Mouse (Mus musculus) liver, adult 10 weeks (tissue): ENCODE results near the gene Flot2. TPM values are rescaled to one million over a fixed set of nuclear protein-coding genes. Genes with fewer than 3 reads are reported as not detected.

ENCODE experiments used
- polyA plus RNA-seq: library from polyadenylated mRNA; stranded (reverse); fragments of 350-450 nt; fragmentation: Illumina TruSeq; extraction: RNeasy Lipid Tissue Mini Kit (QIAGEN cat#74804); gene quantifications from one replicate; pipeline ENCODE4 v1.2.3, GENCODE M21; 2014; ENCODE audit warnings: low read depth, low replicate concordance

Gene Flot2
- 8.4 TPM for polyA plus RNA-seq

DNA sequence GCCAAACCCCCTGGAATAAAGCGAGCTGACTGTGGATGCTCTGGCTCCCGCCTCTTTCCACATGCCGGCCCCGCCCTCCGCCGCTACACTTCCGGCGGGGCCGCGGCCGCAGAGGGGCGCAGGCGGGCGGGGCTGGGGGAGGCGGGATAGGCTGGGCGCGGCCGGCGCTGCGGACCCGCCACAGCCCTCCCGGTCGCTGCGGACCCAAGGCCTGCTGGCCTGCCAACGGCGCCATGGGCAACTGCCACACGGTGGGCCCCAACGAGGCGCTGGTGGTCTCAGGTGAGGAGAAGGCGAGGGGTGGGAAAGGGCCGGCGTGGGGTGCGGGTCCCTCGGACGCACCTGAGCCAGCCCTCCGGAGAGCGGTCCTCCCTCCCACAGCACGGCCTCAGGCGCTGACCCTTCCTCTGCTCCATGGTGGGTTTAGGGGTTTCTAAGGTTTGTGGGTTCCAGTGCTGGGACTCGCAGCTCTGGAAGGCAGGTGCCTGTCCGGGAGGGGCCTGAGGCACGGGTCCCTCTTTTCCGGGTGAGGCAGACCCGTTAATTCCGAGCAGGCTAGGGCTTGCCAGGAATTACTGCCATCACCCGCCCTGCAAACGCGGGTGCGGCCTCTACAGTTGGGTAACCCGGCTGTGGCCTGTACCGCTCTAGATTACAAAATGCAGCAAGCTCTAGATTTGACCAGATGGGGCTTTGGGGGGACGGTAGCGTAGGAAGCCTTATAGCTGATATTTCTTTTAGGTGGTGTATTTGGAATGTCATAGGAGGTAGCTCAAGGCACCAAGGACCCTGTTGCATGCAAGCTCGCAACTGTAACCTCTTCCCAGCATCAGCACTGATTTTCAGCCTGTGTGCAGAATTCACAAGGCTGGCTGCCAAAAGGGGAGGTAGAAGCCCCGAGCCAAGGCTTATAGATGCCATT is at the start of gene Flot2:
TSS of gene Flot2 (plus strand) at position 101 of the 922 bp plus-strand sequence.

DNA sequence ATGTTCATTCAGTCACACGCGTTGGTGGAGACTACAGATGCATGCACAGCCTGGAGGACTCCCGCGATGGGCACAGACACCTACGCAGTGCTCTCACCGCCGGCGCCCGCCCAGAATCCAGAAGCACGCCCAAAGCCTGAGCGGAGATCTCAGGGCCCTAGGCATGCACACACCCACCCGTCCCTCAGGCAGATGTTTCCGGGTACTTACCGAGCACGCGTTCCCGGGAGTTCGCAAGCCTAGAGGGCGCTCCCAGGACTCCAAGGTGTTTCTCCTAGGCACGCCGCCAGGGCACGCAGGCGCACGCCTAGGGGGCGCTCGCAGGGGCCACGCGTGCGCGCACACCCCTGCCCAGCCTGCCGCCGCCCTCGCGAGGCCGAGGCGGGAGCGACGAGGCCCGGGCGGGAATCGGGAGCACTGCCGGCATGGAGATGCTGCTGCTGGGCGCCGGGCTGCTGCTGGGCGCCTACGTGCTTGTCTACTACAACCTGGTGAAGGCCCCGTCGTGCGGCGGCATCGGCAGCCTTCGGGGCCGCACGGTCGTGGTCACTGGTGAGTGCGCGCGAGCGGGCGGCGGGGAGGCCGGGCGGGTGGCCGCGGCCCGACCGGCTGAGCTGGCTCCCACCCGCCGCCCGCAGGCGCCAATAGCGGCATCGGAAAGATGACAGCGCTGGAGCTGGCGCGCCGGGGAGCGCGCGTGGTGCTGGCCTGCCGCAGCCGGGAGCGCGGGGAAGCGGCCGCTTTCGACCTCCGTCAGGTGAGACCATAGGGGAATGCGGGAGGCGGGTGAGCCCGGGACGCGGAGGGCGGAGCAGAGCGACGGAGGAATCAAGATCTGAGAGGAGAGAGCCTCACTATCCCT is 5.6 kb upstream of the Flot2 start, which contains the start of gene Dhrs13:
TSS of gene Dhrs13 (plus strand) at position 334 of the 862 bp plus-strand sequence.

DNA sequence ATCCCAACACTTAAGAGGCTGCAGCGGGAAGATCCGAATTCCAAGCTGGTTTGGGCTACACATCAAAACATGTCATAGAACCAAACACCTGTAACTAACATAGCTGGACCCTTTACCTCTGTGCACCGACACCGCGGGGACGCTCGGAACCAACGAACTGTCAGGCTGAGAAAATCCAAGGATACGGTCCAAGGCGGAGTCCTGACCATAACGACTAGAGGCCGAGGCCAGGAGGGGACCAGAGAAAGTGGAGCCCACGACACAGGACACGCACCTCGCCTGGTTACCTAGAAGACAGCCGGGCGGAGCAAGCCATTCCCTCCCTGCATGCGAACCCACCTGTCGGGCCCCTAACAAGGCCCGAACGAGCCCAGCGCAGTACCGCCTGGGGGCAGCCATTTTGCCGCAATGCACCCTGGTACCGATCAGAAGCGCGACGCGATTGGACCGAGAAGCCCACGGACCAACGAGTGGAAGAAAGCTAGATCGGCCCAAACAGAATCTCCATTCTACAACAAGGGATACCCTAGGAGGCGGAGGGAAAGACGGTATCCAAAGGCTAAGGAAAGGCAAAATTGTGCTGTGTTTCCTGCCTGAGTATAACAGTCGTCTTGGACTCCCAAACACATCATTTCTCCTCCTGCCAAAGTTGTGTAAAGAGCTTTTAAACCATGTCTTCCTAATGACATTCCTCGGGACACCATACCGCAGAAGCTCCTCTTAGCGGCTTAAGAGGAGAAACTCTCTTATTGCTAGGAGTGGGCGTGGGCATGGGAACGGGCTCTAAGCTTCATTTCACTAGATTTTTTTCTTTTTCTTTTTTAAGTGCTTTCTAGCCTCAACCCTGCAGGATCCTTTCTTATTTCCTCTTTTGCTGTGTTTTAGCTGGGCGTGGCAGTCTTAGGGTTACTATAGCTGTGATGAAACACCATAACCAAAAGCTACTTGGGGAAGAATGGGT is 42.5 kb downstream of the Flot2 start, which contains the start of gene Eral1:
TSS of gene Eral1 (minus strand) at position 423 of the 961 bp plus-strand sequence.

DNA sequence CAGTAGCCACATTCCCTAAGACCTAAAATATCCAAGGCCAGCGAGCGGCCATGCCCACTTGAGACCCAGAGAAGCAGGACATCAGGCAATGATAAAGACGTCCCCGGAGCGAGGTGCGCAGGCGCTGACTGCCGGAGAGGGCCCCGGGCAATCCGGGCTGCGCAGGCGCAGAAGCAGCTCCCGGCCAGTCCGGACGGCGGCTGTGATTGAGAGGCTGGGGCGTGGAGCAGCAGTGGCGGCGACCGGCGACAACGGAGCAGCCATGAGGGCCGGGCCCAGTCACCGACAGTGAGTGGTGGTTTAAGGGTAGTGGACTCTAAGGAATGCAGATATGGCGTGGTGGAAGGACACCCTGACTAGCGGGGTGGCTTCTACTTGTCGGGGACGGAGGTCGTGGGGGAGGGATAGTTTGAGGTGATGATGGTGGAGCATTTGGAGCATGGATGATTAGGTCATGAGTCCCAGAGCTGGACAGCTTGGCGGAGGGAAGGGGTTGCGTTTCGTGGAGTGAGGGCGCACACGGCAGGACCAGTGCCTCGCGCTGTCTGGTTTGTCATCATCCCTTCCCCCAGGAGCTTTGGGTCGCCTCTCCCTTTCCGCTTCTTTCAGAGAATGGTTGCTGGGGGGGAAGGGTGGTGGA is 56.9 kb downstream of the Flot2 start, which contains the start of gene Fam222b:
TSS of gene Fam222b (plus strand) at position 157 of the 640 bp plus-strand sequence.

Other genes starting within 250 kb of the Flot2 start
- 254 TPM for gene Pipox, start 143.8 kb upstream of the Flot2 start, polyA plus RNA-seq
- gene Sez6, start 107.1 kb upstream of the Flot2 start, polyA plus RNA-seq = not detected
- gene Phf12, start 55.2 kb upstream of the Flot2 start, polyA plus RNA-seq = 7.1 TPM
- 3.3 TPM for gene Dhrs13, start 5.7 kb upstream of the Flot2 start, polyA plus RNA-seq
- gene Eral1, start 42.5 kb downstream of the Flot2 start, polyA plus RNA-seq = 5.7 TPM
- 6.3 TPM for gene Fam222b, start 56.7 kb downstream of the Flot2 start, polyA plus RNA-seq
- 1.1 TPM for gene Traf4, start 127.7 kb downstream of the Flot2 start, polyA plus RNA-seq
- 1.6 TPM for gene Nek8, start 138.7 kb downstream of the Flot2 start, polyA plus RNA-seq
- 33.9 TPM for gene Tlcd1, start 138.8 kb downstream of the Flot2 start, polyA plus RNA-seq
- 310 TPM for gene Rpl23a, start 145.7 kb downstream of the Flot2 start, polyA plus RNA-seq
- 1.7 TPM for gene Rab34, start 150.5 kb downstream of the Flot2 start, polyA plus RNA-seq
- gene Proca1, start 155.5 kb downstream of the Flot2 start, polyA plus RNA-seq = 1.3 TPM
- 21.3 TPM for gene Sdf2, start 207.8 kb downstream of the Flot2 start, polyA plus RNA-seq
- gene Supt6, start 208.1 kb downstream of the Flot2 start, polyA plus RNA-seq = 5.8 TPM
- 48.4 TPM for gene 2610507B11Rik, start 223.8 kb downstream of the Flot2 start, polyA plus RNA-seq